Mouse (Mus musculus) activated CD4-positive, CD25-positive, alpha-beta regulatory T cell, adult 4 months (primary cell): Measurements from ENCODE around the gene Ttc29. TPM values are rescaled to one million over a fixed set of nuclear protein-coding genes. Genes with fewer than 3 reads are reported as not detected.

Experiments
- ATAC-seq: one replicate; pipeline ENCODE4 v1.8.0; 2017
- polyA plus RNA-seq, 2 experiments: library from polyadenylated mRNA; unstranded; fragments of 100-300 nt; shearing (Covaris generic); gene quantifications; one replicate each; pipeline ENCODE4 v1.2.1; 2017

The Ttc29 gene
- polyA plus RNA-seq, 2 experiments from 2014 or later = not detected

GRCm38 (mm10) chr8:78284805-78285204, 71.7 kb downstream of the Ttc29 start:
- no peak for ATAC-seq

GRCm38 (mm10) chr8:78285366-78285765, 72.3 kb downstream of the Ttc29 start:
- ATAC-seq = no peak

GRCm38 (mm10) chr8:78289374-78289971, 76.4 kb downstream of the Ttc29 start:
- no peak for ATAC-seq

GRCm38 (mm10) chr8:78290274-78290673, 77.2 kb downstream of the Ttc29 start:
- ATAC-seq = no peak

GRCm38 (mm10) chr8:78295494-78295893, 82.4 kb downstream of the Ttc29 start:
- ATAC-seq = no peak

- ATAC-seq = no peak
These were observed 90.5 kb downstream of the Ttc29 start for GRCm38 (mm10) chr8:78303579-78303978.

GRCm38 (mm10) chr8:78306604-78307003, 93.5 kb downstream of the Ttc29 start:
- ATAC-seq = no peak

GRCm38 (mm10) chr8:78307131-78307530, 94.0 kb downstream of the Ttc29 start:
- no peak for ATAC-seq

- ATAC-seq = no peak
These were observed 96.4 kb downstream of the Ttc29 start for GRCm38 (mm10) chr8:78309539-78309938.

GRCm38 (mm10) chr8:78315576-78315975, 102.5 kb downstream of the Ttc29 start:
- ATAC-seq = no peak

GRCm38 (mm10) chr8:78317666-78318065, 104.6 kb downstream of the Ttc29 start:
- ATAC-seq = no peak

- ATAC-seq = no peak
These were observed 110.3 kb downstream of the Ttc29 start for GRCm38 (mm10) chr8:78323391-78323790.

- no peak for ATAC-seq
These were observed 127.8 kb downstream of the Ttc29 start for GRCm38 (mm10) chr8:78340689-78341529.

GRCm38 (mm10) chr8:78342151-78342550, 129.1 kb downstream of the Ttc29 start:
- ATAC-seq = no peak

GRCm38 (mm10) chr8:78344006-78344405, 130.9 kb downstream of the Ttc29 start:
- no peak for ATAC-seq

GRCm38 (mm10) chr8:78345705-78346104, 132.6 kb downstream of the Ttc29 start:
- no peak for ATAC-seq

- no peak for ATAC-seq
These were observed 133.1 kb downstream of the Ttc29 start for GRCm38 (mm10) chr8:78346131-78346621.

GRCm38 (mm10) chr8:78353902-78354301, 140.8 kb downstream of the Ttc29 start:
- no peak for ATAC-seq

GRCm38 (mm10) chr8:78354801-78355200, 141.7 kb downstream of the Ttc29 start:
- no peak for ATAC-seq

GRCm38 (mm10) chr8:78390756-78391155, 177.7 kb downstream of the Ttc29 start:
- no peak for ATAC-seq

- no peak for ATAC-seq
These were observed 206.2 kb downstream of the Ttc29 start for GRCm38 (mm10) chr8:78419272-78419671.

GRCm38 (mm10) chr8:78420101-78420503, 207.0 kb downstream of the Ttc29 start:
- ATAC-seq = no peak

- no peak for ATAC-seq
These were observed 210.8 kb downstream of the Ttc29 start for GRCm38 (mm10) chr8:78423937-78424336.

- no peak for ATAC-seq
These were observed 213.4 kb downstream of the Ttc29 start for GRCm38 (mm10) chr8:78426455-78426854.
